Mouse (Mus musculus) neural tube, embryonic 13.5 days (tissue): ENCODE results near the gene Mon1b. TPM values are rescaled to one million over a fixed set of nuclear protein-coding genes. Genes with fewer than 3 reads are reported as not detected.
A peak's percentile ranks its signal among the peaks of the same experiment; 100 is the strongest.

Experiments
- ATAC-seq: fragments of 200-750 bp; cut with Nextera tagmentation; 2 replicates; pipeline ENCODE4 v1.8.0; 2017; ENCODE audit warnings: low read depth, mild to moderate bottlenecking, moderate TSS enrichment, moderate library complexity
- H3K27ac ChIP-seq: fragments of 300-500 bp; sonication (generic); replicated peaks from 2 replicates; pipeline ENCODE4 v1.5.1; 2015; ENCODE audit warnings: moderate library complexity, mild to moderate bottlenecking, inconsistent platforms
- H3K27me3 ChIP-seq: fragments of 300-500 bp; sonication (generic); 2 replicates; pipeline ENCODE4 v1.6.1; 2015; ENCODE audit warnings: mild to moderate bottlenecking, inconsistent platforms
- H3K36me3 ChIP-seq: fragments of 300-500 bp; sonication (generic); 2 replicates; pipeline ENCODE4 v1.6.1; 2015; ENCODE audit warnings: mild to moderate bottlenecking, inconsistent platforms
- H3K4me1 ChIP-seq: fragments of 300-500 bp; sonication (generic); replicated peaks from 2 replicates; pipeline ENCODE4 v1.6.1; 2015; ENCODE audit warnings: inconsistent platforms
- H3K4me2 ChIP-seq: fragments of 300-500 bp; sonication (generic); 2 replicates; pipeline ENCODE4 v1.6.1; 2015; ENCODE audit warnings: inconsistent platforms, mild to moderate bottlenecking, moderate library complexity
- H3K4me3 ChIP-seq: fragments of 300-500 bp; sonication (generic); 2 replicates; pipeline ENCODE4 v1.5.1; 2015; ENCODE audit warnings: mild to moderate bottlenecking, inconsistent platforms
- H3K9ac ChIP-seq: fragments of 300-500 bp; sonication (generic); 2 replicates; pipeline ENCODE4 v1.6.1; 2015; ENCODE audit warnings: moderate library complexity, mild to moderate bottlenecking, inconsistent platforms
- H3K9me3 ChIP-seq: fragments of 300-500 bp; sonication (generic); 2 replicates; pipeline ENCODE4 v1.6.1; 2016; ENCODE audit warnings: inconsistent platforms
- WGBS: fragments of 180-500 bp; shearing (Covaris S2); methylation state at CpG from one replicate; pipeline ENCODE4 v1.1.7; 2015; 5-methylcytosine and 5-hydroxymethylcytosine counted together
- polyA plus RNA-seq: library from polyadenylated mRNA; unstranded; fragments of >200 nt; fragmentation: Nextera tagmentation; extraction: Ambion mirVana; gene quantifications from 2 replicates; pipeline ENCODE4 v1.2.1, GENCODE M21; 2015

Mon1b gene
- polyA plus RNA-seq, 1 experiment from 2014 or later = 10.9 TPM

DNA sequence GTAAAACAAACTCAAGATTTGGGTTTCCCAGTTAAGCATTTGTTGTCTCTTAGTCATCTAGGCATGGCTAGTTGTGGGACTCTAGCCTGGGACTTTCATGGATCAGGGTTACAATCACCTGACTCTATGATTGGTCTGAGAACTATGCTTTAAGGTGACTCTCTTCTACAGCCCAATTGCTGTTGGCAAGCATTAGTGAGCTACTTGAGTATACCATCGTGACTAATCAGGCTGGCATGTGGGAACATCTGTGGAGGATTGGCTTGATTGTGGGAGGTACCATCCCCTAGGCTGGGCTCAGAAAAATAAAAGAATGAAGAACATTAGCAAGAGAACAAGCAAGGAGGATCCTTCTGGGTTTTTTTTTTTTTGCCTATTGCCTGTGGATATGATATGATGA lies 41.4 kb downstream of the Mon1b start:
- no peaks in the 10 kb centered on the region for H3K27me3 ChIP-seq
- no peak overlapping the region for H3K4me3 ChIP-seq
- H3K4me1 ChIP-seq = no peaks in the 10 kb centered on the region
- no peak for ATAC-seq
- WGBS = 83% methylated on average over 1 of the region's 1 CpGs
- H3K9ac ChIP-seq = no peak overlapping the region
- H3K4me2 ChIP-seq = no peak overlapping the region
- H3K27ac ChIP-seq = no peak overlapping the region
- no peaks in the 10 kb centered on the region for H3K9me3 ChIP-seq
- H3K36me3 ChIP-seq = no peaks in the 10 kb centered on the region

DNA sequence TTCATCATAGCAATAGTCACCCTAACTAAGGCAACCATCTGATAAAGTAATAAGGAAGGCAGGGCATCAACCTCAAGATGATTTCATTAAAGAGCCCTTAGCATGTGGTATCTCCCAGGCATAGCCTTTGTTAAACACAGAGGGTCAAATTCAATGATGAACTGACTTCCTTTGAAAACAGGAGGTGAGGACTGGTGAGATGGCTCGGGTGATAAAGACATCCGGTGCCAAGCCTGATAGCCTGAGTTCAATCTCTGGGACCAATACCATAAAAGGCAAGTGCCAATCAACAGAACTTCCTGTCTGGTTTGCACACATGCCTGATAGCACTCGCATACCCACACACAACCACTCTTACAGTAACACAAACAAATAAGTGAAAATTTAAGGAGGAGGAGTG lies 44.0 kb downstream of the Mon1b start:
- no peak overlapping the region for H3K9ac ChIP-seq
- no peaks in the 10 kb centered on the region for H3K4me1 ChIP-seq
- no peak overlapping the region for H3K4me3 ChIP-seq
- no peaks in the 10 kb centered on the region for H3K9me3 ChIP-seq
- no peak overlapping the region for H3K27ac ChIP-seq
- 86% methylated on average over 3 of the region's 3 CpGs for WGBS
- ATAC-seq = no peak
- H3K4me2 ChIP-seq = no peak overlapping the region
- no peaks in the 10 kb centered on the region for H3K36me3 ChIP-seq
- H3K27me3 ChIP-seq = no peaks in the 10 kb centered on the region

DNA sequence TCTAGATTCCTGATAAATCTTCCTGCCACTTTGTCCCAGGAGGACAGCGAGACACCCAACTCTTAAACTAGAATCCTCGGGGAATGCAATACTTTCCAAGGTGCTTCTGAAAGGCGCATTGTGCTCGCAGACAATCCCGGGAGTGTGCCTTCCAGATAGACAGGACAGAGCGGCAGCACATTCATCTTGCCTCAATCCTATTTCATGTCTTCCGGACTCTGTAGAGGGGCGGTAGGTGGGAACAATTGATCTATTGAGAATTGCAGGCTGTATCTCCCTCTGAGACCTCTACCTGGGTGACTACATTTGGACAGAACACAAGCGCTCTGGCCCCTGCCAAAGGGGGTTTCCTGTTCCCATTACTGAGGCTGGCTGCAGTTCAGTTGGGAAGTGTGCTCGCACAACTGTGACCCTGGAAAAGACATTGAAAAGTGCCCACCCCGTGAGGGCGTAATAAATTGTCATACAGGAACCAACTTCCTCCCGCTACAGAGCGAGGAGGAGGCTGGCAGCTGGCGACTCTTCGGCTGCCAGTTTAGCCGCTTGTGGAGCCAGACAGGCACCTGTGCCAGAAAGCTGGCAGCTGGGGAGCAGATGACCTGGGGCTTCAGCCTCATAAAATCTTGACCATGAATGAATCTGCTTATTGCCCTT lies 52.6 kb downstream of the Mon1b start:
- Histone ChIP-seq H3K27me3 (no peaks in the 10 kb centered on the region), H3K4me1 (peaks cover 28% of the 10 kb centered on the region), H3K36me3 (no peaks in the 10 kb centered on the region), H3K4me3 (no peak overlapping the region), H3K9me3 (no peaks in the 10 kb centered on the region), H3K9ac (no peak overlapping the region), H3K27ac (no peak overlapping the region), H3K4me2 (peak overlapping the region; percentile 15)
- WGBS = 43% methylated on average over 17 of the region's 17 CpGs
- ATAC-seq = peak; percentile 57

DNA sequence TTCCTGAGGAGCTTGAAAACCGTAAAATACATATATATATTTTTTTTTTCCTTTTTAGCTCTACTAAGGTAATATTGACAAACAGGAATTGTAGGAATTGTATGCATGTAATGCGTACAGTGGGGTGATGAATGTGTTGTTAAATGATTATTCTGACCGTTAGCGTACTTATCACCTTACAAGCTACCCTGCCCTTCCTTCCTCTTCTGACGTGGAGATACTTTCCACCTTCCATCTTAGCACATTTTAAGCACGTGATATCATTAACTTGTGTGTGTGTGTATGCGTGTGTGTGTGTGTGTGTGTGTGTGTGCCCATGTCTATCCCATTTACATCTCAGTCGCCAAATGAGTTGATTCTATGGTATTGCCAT lies 53.1 kb downstream of the Mon1b start:
- no peaks in the 10 kb centered on the region for H3K9me3 ChIP-seq
- no peak for ATAC-seq
- H3K27me3 ChIP-seq = no peaks in the 10 kb centered on the region
- no peak overlapping the region for H3K4me3 ChIP-seq
- no peak overlapping the region for H3K4me2 ChIP-seq
- H3K9ac ChIP-seq = no peak overlapping the region
- H3K27ac ChIP-seq = no peak overlapping the region
- H3K4me1 ChIP-seq = peaks cover 28% of the 10 kb centered on the region
- 83% methylated on average over 8 of the region's 8 CpGs for WGBS
- H3K36me3 ChIP-seq = no peaks in the 10 kb centered on the region

DNA sequence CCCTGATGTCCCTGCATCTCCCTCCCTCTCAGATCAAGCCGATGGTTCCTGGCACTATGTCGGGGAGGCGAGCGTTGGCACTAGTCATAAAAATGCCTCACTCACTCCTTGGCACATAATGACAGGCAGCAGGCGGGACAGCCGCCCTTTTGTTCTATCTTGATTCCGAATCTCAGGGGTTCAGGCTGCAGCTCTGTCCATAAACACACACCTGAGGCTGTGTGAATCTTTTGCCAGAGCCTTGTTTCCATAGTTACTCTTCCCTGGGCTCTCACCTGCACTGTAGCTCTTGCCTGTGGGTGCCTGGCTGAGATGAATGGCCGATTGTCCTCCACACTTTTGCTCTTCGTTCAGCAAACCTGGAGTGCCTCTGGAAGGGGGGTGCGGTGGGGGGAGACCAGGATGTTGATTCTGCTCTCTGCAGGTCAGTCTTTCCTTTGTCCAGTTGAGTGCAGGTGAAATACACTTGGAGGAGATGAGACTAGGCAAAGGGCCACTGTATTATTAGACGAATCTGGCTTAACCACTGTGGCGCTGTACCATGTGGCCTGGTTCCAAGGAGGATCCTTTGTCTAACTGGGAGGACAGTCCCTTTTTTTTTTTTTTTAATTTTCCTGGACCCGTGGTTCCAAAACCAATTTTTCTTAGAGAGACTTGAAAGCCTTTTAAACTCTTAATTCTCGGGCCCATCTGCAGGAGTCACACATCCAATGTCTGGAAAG lies 56.4 kb downstream of the Mon1b start:
- peak; percentile 54 for ATAC-seq
- Histone ChIP-seq H3K4me2 (peak overlapping the region; percentile 20), H3K9ac (no peak overlapping the region), H3K9me3 (no peaks in the 10 kb centered on the region), H3K4me3 (no peak overlapping the region), H3K27me3 (no peaks in the 10 kb centered on the region), H3K4me1 (peaks cover 28% of the 10 kb centered on the region), H3K27ac (peak overlapping the region; percentile 50), H3K36me3 (no peaks in the 10 kb centered on the region)
- 43% methylated on average over 14 of the region's 14 CpGs for WGBS

Other genes starting within 250 kb of the Mon1b start
- gene Syce1l, start 7.6 kb downstream of the Mon1b start, polyA plus RNA-seq = not detected in 2 replicates
- gene Adamts18, start 213.2 kb downstream of the Mon1b start, polyA plus RNA-seq = 1.3 and 2.2 TPM in 2 replicates